Mouse (Mus musculus) limb, embryonic 11.5 days (tissue): Measurements from ENCODE around the gene Ppp3ca. TPM values are rescaled to one million over a fixed set of nuclear protein-coding genes. Genes with fewer than 3 reads are reported as not detected.

ENCODE experiments used
- ATAC-seq: fragments of 200-750 bp; cut with Nextera tagmentation; 2 replicates; pipeline ENCODE4 v1.8.0; 2017; ENCODE audit warnings: low read depth; ENCODE audit not compliant: insufficient number of reproducible peaks, low FRiP score, low TSS enrichment
- DNase-seq: peaks from one replicate; pipeline ENCODE4 v3.0.0-alpha.2; 2015; ENCODE audit warnings: low spot score
- H3K27ac ChIP-seq: fragments of 300-500 bp; sonication (generic); replicated peaks from 2 replicates; pipeline ENCODE4 v1.5.1; 2014; ENCODE audit warnings: low read depth, mild to moderate bottlenecking, low read length
- H3K27me3 ChIP-seq: fragments of 300-500 bp; sonication (generic); 2 replicates; pipeline ENCODE4 v1.6.1; 2014; ENCODE audit warnings: mild to moderate bottlenecking, low read length, mixed read lengths; ENCODE audit not compliant: control insufficient read depth, insufficient read depth
- H3K36me3 ChIP-seq: fragments of 300-500 bp; sonication (generic); 2 replicates; pipeline ENCODE4 v1.6.1; 2014; ENCODE audit warnings: mild to moderate bottlenecking, low read length, moderate library complexity, mixed read lengths; ENCODE audit not compliant: control insufficient read depth, insufficient read depth
- H3K4me1 ChIP-seq: fragments of 300-500 bp; sonication (generic); 2 replicates; pipeline ENCODE4 v1.6.1; 2014; ENCODE audit warnings: low read length, mixed read lengths; ENCODE audit not compliant: control insufficient read depth, insufficient read depth
- H3K4me2 ChIP-seq: fragments of 300-500 bp; sonication (generic); 2 replicates; pipeline ENCODE4 v1.6.1; 2014; ENCODE audit warnings: low read depth, mild to moderate bottlenecking, moderate library complexity; ENCODE audit not compliant: severe bottlenecking
- H3K4me3 ChIP-seq: fragments of 300-500 bp; sonication (generic); 2 replicates; pipeline ENCODE4 v1.5.1; 2014; ENCODE audit warnings: low read depth, low read length
- H3K9ac ChIP-seq: fragments of 300-500 bp; sonication (generic); 2 replicates; pipeline ENCODE4 v1.6.1; 2014; ENCODE audit warnings: mild to moderate bottlenecking, low read length
- H3K9me3 ChIP-seq: fragments of 300-500 bp; sonication (generic); 2 replicates; pipeline ENCODE4 v1.6.1; 2016; ENCODE audit warnings: low read length; ENCODE audit not compliant: control insufficient read depth
- WGBS: fragments of 180-500 bp; shearing (Covaris S2); extraction: QIAGEN DNeasy Blood & Tissue Kit; methylation state at CpG from one replicate; pipeline ENCODE4 v1.1.7; 2014; 5-methylcytosine and 5-hydroxymethylcytosine counted together
- polyA plus RNA-seq: library from polyadenylated mRNA; unstranded; fragments of >200 nt; fragmentation: Nextera tagmentation; extraction: Ambion mirVana; gene quantifications from 2 replicates; pipeline ENCODE4 v1.2.1, GENCODE M21; 2014

The Ppp3ca gene
- polyA plus RNA-seq, 1 experiment from 2014 or later, result 72.7 TPM

DNA sequence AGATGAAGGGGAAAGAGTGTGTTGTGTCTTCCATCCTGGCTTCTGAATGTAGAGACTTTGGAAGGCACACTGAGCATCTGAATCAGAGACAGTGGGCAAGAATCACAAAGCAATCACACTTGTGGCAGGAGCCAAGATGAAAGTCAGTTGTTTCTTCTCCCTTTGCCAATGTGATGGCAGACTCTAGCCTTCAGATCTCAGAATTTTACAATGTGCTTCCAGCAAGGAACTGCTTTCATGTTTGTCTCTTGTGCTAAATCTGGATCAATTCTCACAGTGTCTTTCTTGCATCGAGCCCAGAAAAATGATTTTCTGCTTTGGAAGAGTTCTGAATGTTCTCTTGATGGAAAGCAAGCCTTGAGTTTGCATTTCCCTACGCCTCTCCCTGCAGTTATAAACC is 297.6 kb downstream of the Ppp3ca start:
- ATAC-seq (no peak), DNase-seq (no peak)
- Histone ChIP-seq H3K9ac (no peak overlapping the region), H3K4me3 (no peak overlapping the region), H3K9me3 (no peaks in the 10 kb centered on the region), H3K4me2 (no peak overlapping the region), H3K27me3 (no peaks in the 10 kb centered on the region), H3K4me1 (no peaks in the 10 kb centered on the region), H3K27ac (no peak overlapping the region), H3K36me3 (no peaks in the 10 kb centered on the region)
- WGBS, result 88% methylated on average over 2 of the region's 2 CpGs

- Histone ChIP-seq H3K9ac (no peak overlapping the region), H3K36me3 (no peaks in the 10 kb centered on the region), H3K4me2 (no peak overlapping the region), H3K27me3 (no peaks in the 10 kb centered on the region), H3K9me3 (no peaks in the 10 kb centered on the region), H3K27ac (no peak overlapping the region), H3K4me3 (no peak overlapping the region), H3K4me1 (no peaks in the 10 kb centered on the region)
- DNase-seq, result peak; percentile 39
- ATAC-seq, result no peak
- 36% methylated on average over 4 of the region's 4 CpGs for WGBS
Measured at GRCm38 (mm10) chr3:136969796-136970195, 299.9 kb downstream of the Ppp3ca start.

DNA sequence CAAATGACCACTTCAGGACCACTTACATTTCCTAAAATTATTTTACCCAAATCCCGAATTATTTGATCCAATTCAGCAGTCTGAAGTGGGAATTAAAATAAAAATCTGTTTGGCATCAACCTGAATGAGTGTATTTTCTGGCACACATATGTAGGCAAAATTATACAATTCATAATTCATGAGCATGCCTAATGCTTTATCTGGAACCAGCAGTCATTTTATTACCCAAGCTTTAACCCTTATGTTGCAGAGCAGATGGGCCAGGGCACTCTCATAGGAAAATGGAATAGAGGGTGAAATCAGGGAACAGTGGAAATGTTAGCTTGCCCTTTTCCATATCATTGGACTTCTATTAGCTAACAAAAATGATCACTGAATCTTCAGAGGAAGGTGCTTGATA is 307.9 kb downstream of the Ppp3ca start:
- Histone ChIP-seq H3K4me1 (no peaks in the 10 kb centered on the region), H3K27ac (no peak overlapping the region), H3K4me3 (no peak overlapping the region), H3K9me3 (no peaks in the 10 kb centered on the region), H3K9ac (no peak overlapping the region), H3K36me3 (no peaks in the 10 kb centered on the region), H3K4me2 (no peak overlapping the region), H3K27me3 (no peaks in the 10 kb centered on the region)
- DNase-seq (no peak), ATAC-seq (no peak)
- 69% methylated on average over 1 of the region's 1 CpGs for WGBS

GRCm38 (mm10) chr3:136980915-136981588 is 311.1 kb downstream of the Ppp3ca start:
- no peak overlapping the region for H3K9ac ChIP-seq
- H3K4me2 ChIP-seq, result no peak overlapping the region
- no peak for ATAC-seq
- no peaks in the 10 kb centered on the region for H3K4me1 ChIP-seq
- H3K4me3 ChIP-seq, result no peak overlapping the region
- no peak for DNase-seq
- WGBS, result 88% methylated on average over 5 of the region's 5 CpGs
- no peaks in the 10 kb centered on the region for H3K36me3 ChIP-seq
- no peak overlapping the region for H3K27ac ChIP-seq
- H3K9me3 ChIP-seq, result no peaks in the 10 kb centered on the region
- no peaks in the 10 kb centered on the region for H3K27me3 ChIP-seq

- 87% methylated on average over 4 of the region's 4 CpGs for WGBS
- no peak for ATAC-seq
- H3K27me3 ChIP-seq, result no peaks in the 10 kb centered on the region
- no peak overlapping the region for H3K27ac ChIP-seq
- H3K4me3 ChIP-seq, result no peak overlapping the region
- no peak overlapping the region for H3K4me2 ChIP-seq
- no peaks in the 10 kb centered on the region for H3K36me3 ChIP-seq
- H3K9me3 ChIP-seq, result no peaks in the 10 kb centered on the region
- no peaks in the 10 kb centered on the region for H3K4me1 ChIP-seq
- H3K9ac ChIP-seq, result no peak overlapping the region
- no peak for DNase-seq
Measured at GRCm38 (mm10) chr3:136981589-136981924, 311.6 kb downstream of the Ppp3ca start.

DNA sequence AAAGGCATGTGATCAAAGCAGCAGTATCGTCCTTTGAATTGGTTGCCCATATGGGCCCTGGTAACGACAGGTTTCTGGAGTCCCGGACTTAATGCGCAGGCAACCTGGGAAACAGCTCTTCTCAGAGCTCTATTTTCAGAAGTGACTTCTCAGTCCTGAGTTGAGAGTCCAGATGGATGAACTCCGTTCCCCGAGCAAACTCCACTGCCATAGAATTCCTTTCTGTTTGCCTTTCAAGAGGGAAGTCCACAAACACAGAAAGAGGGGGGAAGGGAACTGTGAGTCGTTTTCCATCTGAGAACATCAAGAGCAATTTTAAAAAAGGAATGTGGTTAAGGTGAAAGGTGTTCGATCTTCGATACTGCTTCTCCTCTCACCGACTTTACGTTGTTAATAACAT is 312.1 kb downstream of the Ppp3ca start:
- no peaks in the 10 kb centered on the region for H3K9me3 ChIP-seq
- no peaks in the 10 kb centered on the region for H3K4me1 ChIP-seq
- WGBS, result 84% methylated on average over 11 of the region's 11 CpGs
- no peak overlapping the region for H3K9ac ChIP-seq
- no peak overlapping the region for H3K4me3 ChIP-seq
- ATAC-seq, result no peak
- H3K36me3 ChIP-seq, result no peaks in the 10 kb centered on the region
- no peak overlapping the region for H3K27ac ChIP-seq
- H3K4me2 ChIP-seq, result no peak overlapping the region
- DNase-seq, result no peak
- no peaks in the 10 kb centered on the region for H3K27me3 ChIP-seq

- Histone ChIP-seq H3K36me3 (no peaks in the 10 kb centered on the region), H3K9ac (no peak overlapping the region), H3K4me3 (no peak overlapping the region), H3K9me3 (no peaks in the 10 kb centered on the region), H3K27ac (no peak overlapping the region), H3K27me3 (no peaks in the 10 kb centered on the region), H3K4me2 (no peak overlapping the region), H3K4me1 (no peaks in the 10 kb centered on the region)
- DNase-seq (no peak), ATAC-seq (no peak)
- WGBS, result 76% methylated on average over 3 of the region's 3 CpGs
Measured at GRCm38 (mm10) chr3:136986096-136986881, 316.4 kb downstream of the Ppp3ca start.
